Mouse (Mus musculus) heart, adult 9 months (tissue): ENCODE measurements around the gene Scd1.

Experiments used
- DNase-seq, 2 experiments: peaks; one replicate each; pipeline ENCODE4 v3.0.0; 2022; ENCODE audit warnings: low spot score in 2 of 2

Gene Scd1

DNA sequence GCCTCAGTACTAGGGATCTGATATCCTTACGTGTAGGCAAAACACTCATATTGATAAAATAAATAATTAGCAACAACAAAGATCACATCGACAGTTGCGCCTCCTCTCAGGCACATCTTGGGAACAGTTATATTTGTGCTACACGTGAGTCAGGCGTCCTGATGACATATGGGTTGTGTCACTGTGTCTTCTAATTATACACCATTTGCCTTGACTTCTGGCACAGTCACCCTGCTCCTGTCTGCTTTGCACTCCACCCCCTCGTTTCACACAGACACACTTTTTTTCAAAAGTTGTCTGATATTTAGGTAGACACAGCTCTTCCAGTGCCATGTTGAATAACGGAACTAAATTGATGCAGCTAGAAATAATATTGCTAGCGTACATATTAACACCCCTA lies 43.6 kb downstream of the Scd1 start:
- DNase-seq = no peak

- DNase-seq = peak in 1 of 2 experiments; percentile 35
These were observed 44.1 kb downstream of the Scd1 start for GRCm38 (mm10) chr19:44363529-44363928.

GRCm38 (mm10) chr19:44358700-44359099 lies 49.0 kb downstream of the Scd1 start:
- DNase-seq = no peak

- no peak for DNase-seq
These were observed 55.9 kb downstream of the Scd1 start for GRCm38 (mm10) chr19:44351756-44352155.

- no peak for DNase-seq
These were observed 58.0 kb downstream of the Scd1 start for GRCm38 (mm10) chr19:44349689-44350088.
